Mouse (Mus musculus) cerebellum, adult 2 months (tissue): Measurements from ENCODE around the gene Ephb2.

Experiments used
- CTCF ChIP-seq: fragments of 200-500 bp; IDR thresholded peaks from 2 replicates; pipeline ENCODE4 v1.5.1; 2011; ENCODE audit warnings: low read depth, mild to moderate bottlenecking, control low read depth, low read length, moderate library complexity, borderline replicate concordance; ENCODE audit not compliant: insufficient read depth
- POLR2A ChIP-seq: fragments of 200-500 bp; IDR thresholded peaks from 2 replicates; pipeline ENCODE4 v1.6.1; 2011; ENCODE audit warnings: low read length, control low read depth, borderline replicate concordance; ENCODE audit not compliant: insufficient read depth

GRCm38 (mm10) chr4:136680641-136681040 lies 155.1 kb downstream of the Ephb2 start:
- TF ChIP-seq POLR2A: no peak
- no peak for TF ChIP-seq CTCF
